Mouse (Mus musculus): ENCODE data around the gene Twist2. TPM values are rescaled to one million over a fixed set of nuclear protein-coding genes. Genes with fewer than 3 reads are reported as not detected.
A peak's percentile ranks its signal among the peaks of the same experiment; 100 is the strongest.

Twist2 gene
- polyA plus RNA-seq (2014; fragmentation: Nextera tagmentation; extraction: Ambion mirVana) = 1.4 and 1.6 TPM in 2 replicates

DNA sequence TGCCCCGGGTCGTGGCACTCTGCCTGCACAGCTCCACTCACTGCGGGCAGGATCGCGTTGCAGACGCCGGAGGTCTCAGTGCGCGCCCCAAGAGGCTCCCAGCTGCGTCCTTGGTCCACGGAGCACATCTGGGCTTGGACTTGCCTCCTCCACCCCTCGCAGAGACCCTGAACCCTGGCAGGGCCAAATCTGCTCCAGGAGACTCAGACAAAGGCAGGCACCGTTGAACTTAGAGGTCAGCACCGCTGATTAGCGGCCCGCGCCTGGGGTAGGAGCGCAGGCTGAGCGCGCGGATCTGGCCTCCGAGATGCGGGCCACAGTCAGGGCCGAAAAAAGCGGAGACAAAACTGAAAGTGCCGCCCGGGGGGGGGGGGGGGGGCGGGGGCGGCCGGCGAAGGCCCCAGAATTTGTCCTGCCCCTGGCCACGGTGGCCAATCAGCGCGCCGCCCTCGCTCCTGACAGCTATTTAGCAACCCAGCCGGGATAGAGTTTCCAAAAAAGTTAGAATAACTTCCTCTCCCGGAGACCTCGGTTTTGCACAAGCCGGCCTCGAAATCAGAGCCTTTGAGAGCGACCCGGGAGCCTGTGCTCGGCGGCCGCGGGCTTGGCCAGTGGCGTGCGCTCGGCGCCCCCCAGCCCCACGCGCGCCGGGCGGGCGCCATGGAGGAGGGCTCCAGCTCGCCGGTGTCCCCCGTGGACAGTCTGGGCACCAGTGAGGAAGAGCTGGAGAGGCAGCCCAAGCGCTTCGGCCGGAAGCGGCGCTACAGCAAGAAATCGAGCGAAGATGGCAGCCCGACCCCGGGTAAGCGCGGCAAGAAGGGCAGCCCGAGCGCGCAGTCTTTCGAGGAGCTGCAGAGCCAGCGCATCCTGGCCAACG is at the start of gene Twist2:
Gene Twist2, plus strand, starts transcription at position 495 of the 877 bp plus-strand sequence.
- 0 out of 2 replicates have a peak, but pooled peaks have one; percentile 34 for ATAC-seq (ENCODE audit: low FRiP score, low TSS enrichment)

DNA sequence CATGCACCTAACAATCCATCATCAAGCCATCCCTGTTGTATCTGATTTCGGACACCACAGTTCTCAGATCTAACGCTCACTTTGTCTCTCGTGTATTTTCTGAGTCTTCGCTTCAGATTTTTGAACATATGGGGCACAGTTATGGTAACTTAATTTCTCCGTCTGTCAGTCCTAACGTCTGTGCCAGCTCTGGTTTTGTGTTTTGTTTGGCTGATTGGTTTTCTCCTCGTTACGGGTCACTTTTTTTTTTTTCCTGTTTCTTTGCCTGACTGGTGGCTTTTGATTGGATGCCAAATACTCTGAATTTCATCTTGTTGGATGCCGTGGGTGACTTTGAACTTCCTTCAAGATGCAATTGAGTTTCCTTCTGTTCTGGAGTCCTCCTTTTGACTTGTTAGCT is 48.3 kb upstream of the Twist2 start:
- Histone ChIP-seq H3K36me3 (ENCODE audit: control insufficient read depth, insufficient read depth, low read length) (no peaks in the 10 kb centered on the region), H3K9me3 (ENCODE audit: control insufficient read depth, low read length) (no peaks in the 10 kb centered on the region), H3K4me3 (replicated peaks; ENCODE audit: low read depth, low read length) (no peak overlapping the region), H3K4me1 (ENCODE audit: control insufficient read depth, insufficient read depth, low read length) (0 out of 2 replicates have a peak, but pooled peaks cover 3% of the 10 kb centered on the region), H3K27me3 (ENCODE audit: control insufficient read depth, insufficient read depth, low read length) (0 out of 2 replicates have a peak, but pooled peaks cover 8% of the 10 kb centered on the region), H3K27ac (replicated peaks; ENCODE audit: low read depth, low read length) (no peak overlapping the region), H3K9ac (replicated peaks; ENCODE audit: low read length) (no peak overlapping the region), H3K4me2 (ENCODE audit: low read length) (no peak overlapping the region)
- DNase-seq = no peak
- WGBS = 82% methylated on average over 9 of the region's 9 CpGs
- no peak for ATAC-seq (ENCODE audit: low FRiP score, low TSS enrichment)

More for the DNA sequence above, at the start of gene Twist2:
- H3K4me2 ChIP-seq (ENCODE audit: low read length) = peak within 1 kb of the TSS; percentile 72
- DNase-seq = peak; percentile 18
- 0 out of 2 replicates have a peak, but pooled peaks cover 6% of the 10 kb centered on the region for H3K4me1 ChIP-seq (ENCODE audit: control insufficient read depth, insufficient read depth, low read length)
- H3K4me3 ChIP-seq (replicated peaks; ENCODE audit: low read depth, low read length) = peak within 1 kb of the TSS; percentile 39
- H3K27me3 ChIP-seq (ENCODE audit: control insufficient read depth, insufficient read depth, low read length) = peaks cover 51% of the 10 kb centered on the region
- H3K36me3 ChIP-seq (ENCODE audit: control insufficient read depth, insufficient read depth, low read length) = no peaks in the 10 kb centered on the region
- WGBS = under 1% methylated on average over 73 of the region's 77 CpGs
- no peak within 1 kb of the TSS for H3K27ac ChIP-seq (replicated peaks; ENCODE audit: low read depth, low read length)
- peak within 1 kb of the TSS; percentile 26; the same call in 1 of the 2 replicates for H3K9ac ChIP-seq (replicated peaks; ENCODE audit: low read length)
- H3K9me3 ChIP-seq (ENCODE audit: control insufficient read depth, low read length) = no peaks in the 10 kb centered on the region

DNA sequence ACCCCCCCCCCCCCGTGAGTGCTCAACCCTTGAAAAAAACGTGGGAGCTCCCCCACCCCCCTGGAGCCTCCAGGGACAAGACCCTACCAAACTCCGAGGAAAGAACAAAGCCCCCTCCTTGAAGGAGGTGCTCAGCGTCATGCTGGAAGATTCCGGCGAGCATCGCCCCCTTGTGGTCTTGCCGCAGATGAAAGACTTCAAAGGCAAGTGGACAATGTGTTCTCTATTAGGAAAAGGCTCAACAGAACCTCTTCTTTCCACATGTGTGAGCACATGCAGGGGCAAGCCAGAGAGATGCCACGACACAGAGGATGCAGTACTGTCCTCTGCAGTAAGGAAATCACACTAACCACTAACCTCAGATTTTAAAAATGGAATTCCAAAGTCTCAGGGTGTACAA is 46.2 kb upstream of the Twist2 start:
- ATAC-seq (ENCODE audit: low FRiP score, low TSS enrichment) (peak; percentile 80), DNase-seq (peak; percentile 91)
- Histone ChIP-seq H3K4me2 (ENCODE audit: low read length) (peak overlapping the region; percentile 45), H3K4me1 (ENCODE audit: control insufficient read depth, insufficient read depth, low read length) (peaks cover 17% of the 10 kb centered on the region), H3K27me3 (ENCODE audit: control insufficient read depth, insufficient read depth, low read length) (peaks cover 7% of the 10 kb centered on the region; the same call in 1 of the 2 replicates), H3K4me3 (replicated peaks; ENCODE audit: low read depth, low read length) (no peak overlapping the region), H3K27ac (replicated peaks; ENCODE audit: low read depth, low read length) (no peak overlapping the region), H3K9ac (replicated peaks; ENCODE audit: low read length) (no peak overlapping the region; the same call in 1 of the 2 replicates), H3K9me3 (ENCODE audit: control insufficient read depth, low read length) (no peaks in the 10 kb centered on the region), H3K36me3 (ENCODE audit: control insufficient read depth, insufficient read depth, low read length) (no peaks in the 10 kb centered on the region)
- WGBS = 0% methylated on average over 9 of the region's 9 CpGs

DNA sequence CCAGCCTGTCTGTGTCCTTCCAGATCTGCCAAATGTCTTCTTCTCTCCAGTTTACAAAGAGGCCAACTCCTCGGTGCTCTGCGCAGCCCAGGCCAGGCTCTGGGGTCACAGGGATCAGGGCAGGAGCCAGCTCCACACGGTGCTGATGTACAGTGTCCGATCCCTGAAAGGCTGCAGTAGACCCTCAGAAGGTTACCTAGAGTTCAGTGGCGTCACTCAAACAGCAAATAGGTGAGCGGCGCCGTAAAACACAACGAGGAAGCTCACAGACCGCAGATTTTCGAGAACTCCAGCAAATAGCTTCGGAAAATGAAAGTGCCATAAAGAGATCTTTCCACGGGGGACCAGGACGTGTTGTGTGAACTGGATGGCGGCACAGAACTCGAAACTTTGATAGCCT is 44.0 kb upstream of the Twist2 start:
- H3K4me1 ChIP-seq (ENCODE audit: control insufficient read depth, insufficient read depth, low read length) = peaks cover 29% of the 10 kb centered on the region
- DNase-seq (no peak), ATAC-seq (ENCODE audit: low FRiP score, low TSS enrichment) (no peak)
- H3K9me3 ChIP-seq (ENCODE audit: control insufficient read depth, low read length) = no peaks in the 10 kb centered on the region
- H3K36me3 ChIP-seq (ENCODE audit: control insufficient read depth, insufficient read depth, low read length) = no peaks in the 10 kb centered on the region
- H3K9ac ChIP-seq (replicated peaks; ENCODE audit: low read length) = no peak overlapping the region
- H3K4me3 ChIP-seq (replicated peaks; ENCODE audit: low read depth, low read length) = no peak overlapping the region
- peaks cover 7% of the 10 kb centered on the region; the same call in 1 of the 2 replicates for H3K27me3 ChIP-seq (ENCODE audit: control insufficient read depth, insufficient read depth, low read length)
- no peak overlapping the region for H3K4me2 ChIP-seq (ENCODE audit: low read length)
- WGBS = 75% methylated on average over 16 of the region's 16 CpGs
- no peak overlapping the region for H3K27ac ChIP-seq (replicated peaks; ENCODE audit: low read depth, low read length)

DNA sequence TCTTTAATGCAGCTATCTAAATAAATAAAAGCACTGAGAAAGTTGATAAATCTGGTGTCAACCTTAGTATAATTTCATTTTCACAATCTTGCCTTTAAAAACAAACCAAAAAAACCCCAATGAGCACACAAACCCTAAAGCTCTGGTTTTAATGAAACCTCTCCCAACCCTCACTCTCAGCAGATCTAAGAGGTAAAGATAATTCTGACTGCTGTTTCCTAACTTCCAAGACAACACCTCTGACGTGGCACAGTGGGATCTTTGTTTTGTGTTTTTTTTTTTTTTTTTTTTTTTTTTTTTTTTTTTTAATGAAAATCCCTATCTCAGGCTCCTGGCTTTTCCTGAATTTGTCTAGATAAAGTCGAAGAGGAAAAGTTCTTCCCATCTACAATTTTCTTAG is 43.1 kb upstream of the Twist2 start:
- Histone ChIP-seq H3K4me1 (ENCODE audit: control insufficient read depth, insufficient read depth, low read length) (peaks cover 32% of the 10 kb centered on the region), H3K36me3 (ENCODE audit: control insufficient read depth, insufficient read depth, low read length) (no peaks in the 10 kb centered on the region), H3K4me2 (ENCODE audit: low read length) (no peak overlapping the region), H3K27ac (replicated peaks; ENCODE audit: low read depth, low read length) (no peak overlapping the region), H3K9ac (replicated peaks; ENCODE audit: low read length) (no peak overlapping the region), H3K9me3 (ENCODE audit: control insufficient read depth, low read length) (no peaks in the 10 kb centered on the region), H3K27me3 (ENCODE audit: control insufficient read depth, insufficient read depth, low read length) (peaks cover 7% of the 10 kb centered on the region; the same call in 1 of the 2 replicates), H3K4me3 (replicated peaks; ENCODE audit: low read depth, low read length) (no peak overlapping the region)
- DNase-seq (no peak), ATAC-seq (ENCODE audit: low FRiP score, low TSS enrichment) (no peak)
- 42% methylated on average over 2 of the region's 2 CpGs for WGBS

DNA sequence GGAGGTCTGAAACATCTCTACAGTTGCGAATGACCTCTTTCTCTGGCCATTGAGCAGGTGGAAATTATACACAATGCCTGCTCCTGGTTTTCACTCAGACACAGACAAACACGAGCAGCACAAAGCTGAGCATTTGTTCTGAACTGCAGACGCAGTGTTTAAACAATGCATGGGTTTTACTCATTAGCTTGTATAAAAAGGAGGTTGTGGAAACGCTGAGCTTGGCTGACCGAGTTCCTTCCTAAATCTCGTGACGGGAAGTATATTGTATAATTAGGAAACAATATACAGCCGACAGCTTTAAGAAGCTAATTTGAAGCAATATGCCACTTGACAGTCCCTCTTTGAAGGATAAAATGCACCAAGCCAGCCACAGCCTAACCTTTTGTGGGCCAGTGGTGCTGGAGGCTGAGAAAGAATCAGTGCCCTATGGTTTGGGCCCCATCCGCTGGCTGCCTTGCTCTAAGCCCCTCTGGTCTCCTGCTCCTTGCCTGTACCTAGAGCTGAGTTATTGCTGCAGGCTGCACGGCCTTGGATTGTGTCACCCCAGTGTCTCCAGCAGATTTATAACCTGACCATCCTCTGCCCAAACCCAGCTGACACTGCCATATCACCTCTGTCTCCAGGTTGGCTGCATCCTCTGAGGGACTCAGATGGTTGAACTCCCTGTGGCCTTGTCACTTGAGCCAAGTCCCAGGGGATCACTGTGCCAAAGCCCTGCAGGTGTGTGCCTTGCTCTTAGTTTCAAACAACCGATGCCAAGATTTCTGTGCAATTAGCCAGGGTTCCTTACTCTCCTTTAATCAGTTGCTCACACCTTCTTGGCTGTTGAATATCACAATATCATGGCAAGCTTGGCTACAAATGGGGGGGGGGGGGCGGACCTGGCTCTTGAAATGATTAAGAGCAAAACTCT is 42.4 kb upstream of the Twist2 start:
- peak; percentile 55 for DNase-seq
- H3K36me3 ChIP-seq (ENCODE audit: control insufficient read depth, insufficient read depth, low read length) = no peaks in the 10 kb centered on the region
- no peak overlapping the region for H3K9ac ChIP-seq (replicated peaks; ENCODE audit: low read length)
- peak; percentile 18; the same call in 1 of the 2 replicates for ATAC-seq (ENCODE audit: low FRiP score, low TSS enrichment)
- 14% methylated on average over 12 of the region's 12 CpGs for WGBS
- peak overlapping the region; percentile 63; the same call in 1 of the 2 replicates for H3K27ac ChIP-seq (replicated peaks; ENCODE audit: low read depth, low read length)
- H3K4me2 ChIP-seq (ENCODE audit: low read length) = peak overlapping the region; percentile 7; the same call in 1 of the 2 replicates
- no peaks in the 10 kb centered on the region for H3K9me3 ChIP-seq (ENCODE audit: control insufficient read depth, low read length)
- peaks cover 32% of the 10 kb centered on the region for H3K4me1 ChIP-seq (ENCODE audit: control insufficient read depth, insufficient read depth, low read length)
- H3K4me3 ChIP-seq (replicated peaks; ENCODE audit: low read depth, low read length) = no peak overlapping the region
- peaks cover 7% of the 10 kb centered on the region; the same call in 1 of the 2 replicates for H3K27me3 ChIP-seq (ENCODE audit: control insufficient read depth, insufficient read depth, low read length)

DNA sequence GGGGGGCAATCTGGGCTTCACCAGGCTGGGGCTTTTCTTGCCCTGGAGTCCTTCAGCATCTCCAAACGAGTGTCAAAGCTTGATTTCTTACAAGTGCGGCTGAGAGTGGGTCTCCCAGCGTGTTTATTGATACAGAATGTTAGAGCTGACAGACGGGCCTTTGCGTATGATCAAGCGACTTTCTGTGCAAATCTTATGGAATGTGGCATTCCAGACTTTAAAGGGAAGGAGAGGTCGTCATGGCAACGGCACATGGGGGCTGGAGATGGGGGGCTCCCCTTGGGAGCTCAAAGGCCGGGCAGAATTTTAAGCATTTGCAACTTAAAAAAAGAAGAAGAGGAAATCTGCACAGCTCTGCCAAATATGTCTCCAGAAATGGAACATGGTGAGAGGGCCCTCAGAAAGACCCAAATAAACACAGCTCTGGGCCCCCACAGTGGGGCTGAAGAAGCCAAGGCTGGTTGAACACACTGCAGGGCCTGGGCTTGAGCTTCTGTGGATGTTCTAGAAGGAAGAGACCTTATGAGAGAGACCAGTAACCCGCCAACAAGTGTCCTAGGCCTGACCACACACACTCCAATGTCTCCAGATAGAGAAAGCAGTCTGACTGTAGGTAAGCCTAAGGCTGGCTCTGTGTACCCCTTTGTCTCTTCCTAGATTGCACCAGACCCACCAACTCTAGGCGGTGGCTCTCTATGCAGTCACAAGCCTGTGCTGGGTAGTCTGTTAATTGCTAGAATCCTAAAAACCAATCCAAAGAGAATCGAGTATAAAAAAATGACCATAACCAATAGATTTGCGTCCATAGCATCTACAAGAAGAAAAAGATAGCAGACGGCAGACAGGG is 40.9 kb upstream of the Twist2 start:
- DNase-seq (peak; percentile 83), ATAC-seq (ENCODE audit: low FRiP score, low TSS enrichment) (peak; percentile 67; the same call in 1 of the 2 replicates)
- H3K9me3 ChIP-seq (ENCODE audit: control insufficient read depth, low read length) = no peaks in the 10 kb centered on the region
- WGBS = 34% methylated on average over 14 of the region's 14 CpGs
- H3K9ac ChIP-seq (replicated peaks; ENCODE audit: low read length) = no peak overlapping the region
- no peaks in the 10 kb centered on the region for H3K36me3 ChIP-seq (ENCODE audit: control insufficient read depth, insufficient read depth, low read length)
- peaks cover 7% of the 10 kb centered on the region; the same call in 1 of the 2 replicates for H3K27me3 ChIP-seq (ENCODE audit: control insufficient read depth, insufficient read depth, low read length)
- H3K4me2 ChIP-seq (ENCODE audit: low read length) = no peak overlapping the region
- H3K4me3 ChIP-seq (replicated peaks; ENCODE audit: low read depth, low read length) = no peak overlapping the region
- H3K4me1 ChIP-seq (ENCODE audit: control insufficient read depth, insufficient read depth, low read length) = peaks cover 29% of the 10 kb centered on the region
- H3K27ac ChIP-seq (replicated peaks; ENCODE audit: low read depth, low read length) = peak overlapping the region; percentile 71

All from midbrain, embryonic 14.5 days (tissue).